Mouse (Mus musculus): Measurements from ENCODE around the gene Fam241b. TPM values are rescaled to one million over a fixed set of nuclear protein-coding genes. Genes with fewer than 3 reads are reported as not detected.

Fam241b gene
- polyA plus RNA-seq, 1 experiment from 2014 or later, result 0.69 TPM

- H3K27ac ChIP-seq (ENCODE audit: low read depth), result no peak overlapping the region
- no peaks in the 10 kb centered on the region for H3K27me3 ChIP-seq (ENCODE audit: insufficient read depth, low read length)
- H3K36me3 ChIP-seq (replicated peaks; ENCODE audit: insufficient read depth, low read length), result no peaks in the 10 kb centered on the region
- WGBS (ENCODE audit: insufficient replicate concordance), result 66% methylated on average over 16 of the region's 16 CpGs
- TF ChIP-seq CTCF (IDR thresholded peaks at IDR 0.05; ENCODE audit: low read depth) (no peak), EP300 (IDR thresholded peaks at IDR 0.05; ENCODE audit: low read depth) (no peak)
- H3K4me1 ChIP-seq (ENCODE audit: insufficient read depth), result no peaks in the 10 kb centered on the region
- no peaks in the 10 kb centered on the region for H3K9me3 ChIP-seq (ENCODE audit: low read length)
- no peak overlapping the region for H3K9ac ChIP-seq (replicated peaks)
- H3K4me3 ChIP-seq (ENCODE audit: low read depth, low read length), result no peak overlapping the region
- no peak for DNase-seq
- no peak for ATAC-seq
- no peak overlapping the region for H3K4me2 ChIP-seq (ENCODE audit: low read depth, low read length)
Observed at GRCm38 (mm10) chr10:62060224-62060913, 83.4 kb downstream of the Fam241b start.

GRCm38 (mm10) chr10:62058508-62059375 is 85.0 kb downstream of the Fam241b start:
- no peak for ATAC-seq
- no peak for TF ChIP-seq CTCF (IDR thresholded peaks at IDR 0.05; ENCODE audit: low read depth)
- TF ChIP-seq EP300 (IDR thresholded peaks at IDR 0.05; ENCODE audit: low read depth), result no peak
- Histone ChIP-seq H3K4me3 (ENCODE audit: low read depth, low read length) (no peak overlapping the region), H3K27ac (ENCODE audit: low read depth) (no peak overlapping the region), H3K9ac (replicated peaks) (no peak overlapping the region), H3K9me3 (ENCODE audit: low read length) (no peaks in the 10 kb centered on the region), H3K4me2 (ENCODE audit: low read depth, low read length) (no peak overlapping the region), H3K36me3 (replicated peaks; ENCODE audit: insufficient read depth, low read length) (no peaks in the 10 kb centered on the region), H3K27me3 (ENCODE audit: insufficient read depth, low read length) (no peaks in the 10 kb centered on the region), H3K4me1 (ENCODE audit: insufficient read depth) (no peaks in the 10 kb centered on the region)
- 63% methylated on average over 13 of the region's 13 CpGs for WGBS (ENCODE audit: insufficient replicate concordance)
- DNase-seq, result no peak

Other genes starting within 250 kb of the Fam241b start
- 1.5 and 1.6 TPM in 2 replicates for gene Col13a1, start 164.8 kb downstream of the Fam241b start, polyA plus RNA-seq (2015; fragmentation: Nextera tagmentation; extraction: Ambion mirVana)
- not detected in 2 replicates for gene Neurog3, start 10.8 kb downstream of the Fam241b start, polyA plus RNA-seq (2015; fragmentation: Nextera tagmentation; extraction: Ambion mirVana)
- gene Tspan15, start 87.3 kb upstream of the Fam241b start, polyA plus RNA-seq (2015; fragmentation: Nextera tagmentation; extraction: Ambion mirVana), result 11.5 and 13.0 TPM in 2 replicates
- not detected in 2 replicates for gene Tacr2, start 108.5 kb upstream of the Fam241b start, polyA plus RNA-seq (2015; fragmentation: Nextera tagmentation; extraction: Ambion mirVana)
- gene Hk1, start 236.0 kb upstream of the Fam241b start, polyA plus RNA-seq (2015; fragmentation: Nextera tagmentation; extraction: Ambion mirVana), result 22.1 and 30.7 TPM in 2 replicates

All from liver, postnatal 0 days (tissue).